Mouse (Mus musculus) forebrain, embryonic 16.5 days (tissue): ENCODE data around the gene Med26. TPM values are rescaled to one million over a fixed set of nuclear protein-coding genes. Genes with fewer than 3 reads are reported as not detected.

ENCODE experiments used
- ATAC-seq: fragments of 200-750 bp; cut with Nextera tagmentation; 2 replicates; pipeline ENCODE4 v1.8.0; 2017; ENCODE audit warnings: mild to moderate bottlenecking, moderate library complexity
- H3K27ac ChIP-seq: fragments of 300-500 bp; sonication (generic); 2 replicates; pipeline ENCODE4 v1.5.1; 2014; ENCODE audit warnings: low read length, control low read depth
- H3K27me3 ChIP-seq: fragments of 300-500 bp; sonication (generic); replicated peaks from 2 replicates; pipeline ENCODE4 v1.6.1; 2014; ENCODE audit warnings: low read length; ENCODE audit not compliant: control insufficient read depth, insufficient read depth
- H3K36me3 ChIP-seq: fragments of 300-500 bp; sonication (generic); 2 replicates; pipeline ENCODE4 v1.6.1; 2014; ENCODE audit not compliant: control insufficient read depth, insufficient read depth
- H3K4me1 ChIP-seq: fragments of 300-500 bp; sonication (generic); replicated peaks from 2 replicates; pipeline ENCODE4 v1.6.1; 2014; ENCODE audit warnings: low read length; ENCODE audit not compliant: control insufficient read depth, insufficient read depth
- H3K4me2 ChIP-seq: fragments of 300-500 bp; sonication (generic); 2 replicates; pipeline ENCODE4 v1.6.1; 2014; ENCODE audit warnings: mild to moderate bottlenecking, low read length, control low read depth
- H3K4me3 ChIP-seq: fragments of 300-500 bp; sonication (generic); replicated peaks from 2 replicates; pipeline ENCODE4 v1.5.1; 2014; ENCODE audit warnings: mild to moderate bottlenecking, low read length, control low read depth
- H3K9ac ChIP-seq: fragments of 300-500 bp; sonication (generic); replicated peaks from 2 replicates; pipeline ENCODE4 v1.6.1; 2014; ENCODE audit warnings: low read depth, low read length, control low read depth
- H3K9me3 ChIP-seq: fragments of 300-500 bp; sonication (generic); 2 replicates; pipeline ENCODE4 v1.6.1; 2016; ENCODE audit warnings: low read length; ENCODE audit not compliant: control insufficient read depth
- WGBS: fragments of 180-500 bp; shearing (Covaris S2); extraction: QIAGEN DNeasy Blood & Tissue Kit; methylation state at CpG from one replicate; pipeline ENCODE4 v1.1.7; 2014; 5-methylcytosine and 5-hydroxymethylcytosine counted together
- polyA plus RNA-seq: library from polyadenylated mRNA; unstranded; fragments of >200 nt; fragmentation: Nextera tagmentation; extraction: Ambion mirVana; gene quantifications from 2 replicates; pipeline ENCODE4 v1.2.1, GENCODE M21; 2015

Gene Med26
- polyA plus RNA-seq, 1 experiment from 2014 or later, result 21.6 TPM

- no peak overlapping the region for H3K9ac ChIP-seq
- H3K4me1 ChIP-seq, result peaks cover 13% of the 10 kb centered on the region
- no peak overlapping the region for H3K4me3 ChIP-seq
- H3K36me3 ChIP-seq, result no peaks in the 10 kb centered on the region
- 79% methylated on average over 3 of the region's 3 CpGs for WGBS
- ATAC-seq, result no peak
- no peaks in the 10 kb centered on the region for H3K9me3 ChIP-seq
- no peak overlapping the region for H3K27ac ChIP-seq
- H3K27me3 ChIP-seq, result no peaks in the 10 kb centered on the region
- H3K4me2 ChIP-seq, result no peak overlapping the region
Measured at GRCm38 (mm10) chr8:72577266-72577665, 29.2 kb upstream of the Med26 start.

- no peak for ATAC-seq
Measured at GRCm38 (mm10) chr8:72575915-72576314, 27.8 kb upstream of the Med26 start.

GRCm38 (mm10) chr8:72573450-72573849 lies 25.4 kb upstream of the Med26 start:
- peaks cover 3% of the 10 kb centered on the region; the same call in 1 of the 2 replicates for H3K36me3 ChIP-seq
- H3K27me3 ChIP-seq, result no peaks in the 10 kb centered on the region
- no peak overlapping the region for H3K27ac ChIP-seq
- H3K4me3 ChIP-seq, result no peak overlapping the region
- no peaks in the 10 kb centered on the region for H3K9me3 ChIP-seq
- no peak overlapping the region for H3K4me2 ChIP-seq
- no peak for ATAC-seq
- peaks cover 27% of the 10 kb centered on the region for H3K4me1 ChIP-seq
- 78% methylated on average over 6 of the region's 6 CpGs for WGBS
- no peak overlapping the region for H3K9ac ChIP-seq

More at GRCm38 (mm10) chr8:72575915-72576314, 27.8 kb upstream of the Med26 start:
- no peaks in the 10 kb centered on the region for H3K27me3 ChIP-seq
- H3K9ac ChIP-seq, result no peak overlapping the region
- H3K4me3 ChIP-seq, result no peak overlapping the region
- 97% methylated on average over 6 of the region's 6 CpGs for WGBS
- peaks cover 17% of the 10 kb centered on the region for H3K4me1 ChIP-seq
- H3K36me3 ChIP-seq, result no peaks in the 10 kb centered on the region
- H3K9me3 ChIP-seq, result no peaks in the 10 kb centered on the region
- H3K4me2 ChIP-seq, result no peak overlapping the region
- no peak overlapping the region for H3K27ac ChIP-seq

DNA sequence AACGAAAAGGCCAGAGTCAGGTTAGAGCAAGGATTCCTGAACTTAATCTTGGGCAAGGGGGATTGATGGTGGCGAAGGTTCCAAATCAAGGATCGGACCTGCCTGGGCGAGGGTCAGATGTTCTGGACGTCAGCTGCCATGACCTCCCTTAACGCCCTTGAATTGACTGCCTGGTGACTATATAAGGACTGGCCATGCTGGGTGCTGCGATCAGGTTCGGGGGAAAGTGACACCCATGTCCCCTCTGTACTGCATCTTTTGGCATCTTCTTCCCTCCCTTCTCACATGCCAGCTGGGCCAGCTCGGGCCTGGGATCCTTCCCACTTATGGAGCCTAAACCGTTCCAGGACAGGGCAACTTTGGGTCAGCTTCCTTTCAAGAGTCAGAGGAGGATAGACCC lies 24.4 kb upstream of the Med26 start:
- WGBS, result 5% methylated on average over 10 of the region's 10 CpGs
- no peaks in the 10 kb centered on the region for H3K27me3 ChIP-seq
- H3K36me3 ChIP-seq, result peaks cover 13% of the 10 kb centered on the region
- no peak for ATAC-seq
- no peaks in the 10 kb centered on the region for H3K9me3 ChIP-seq
- peak overlapping the region; percentile 76 for H3K4me2 ChIP-seq
- no peak overlapping the region for H3K27ac ChIP-seq
- peak overlapping the region; percentile 63 for H3K4me3 ChIP-seq
- peaks cover 27% of the 10 kb centered on the region for H3K4me1 ChIP-seq
- peak overlapping the region; percentile 65 for H3K9ac ChIP-seq

GRCm38 (mm10) chr8:72571611-72572473 lies 23.8 kb upstream of the Med26 start, which contains the start of gene Tmem38a:
TSS of gene Tmem38a (plus strand) at chr8:72572055.
- peaks cover 27% of the 10 kb centered on the region for H3K4me1 ChIP-seq
- ATAC-seq, result peak; percentile 21
- H3K27me3 ChIP-seq, result no peaks in the 10 kb centered on the region
- peak within 1 kb of the TSS; percentile 84 for H3K27ac ChIP-seq
- peak within 1 kb of the TSS; percentile 65 for H3K9ac ChIP-seq
- under 1% methylated on average over 44 of the region's 45 CpGs for WGBS
- H3K4me3 ChIP-seq, result peak within 1 kb of the TSS; percentile 63
- no peaks in the 10 kb centered on the region for H3K9me3 ChIP-seq
- peaks cover 20% of the 10 kb centered on the region for H3K36me3 ChIP-seq
- peak within 1 kb of the TSS; percentile 76 for H3K4me2 ChIP-seq

DNA sequence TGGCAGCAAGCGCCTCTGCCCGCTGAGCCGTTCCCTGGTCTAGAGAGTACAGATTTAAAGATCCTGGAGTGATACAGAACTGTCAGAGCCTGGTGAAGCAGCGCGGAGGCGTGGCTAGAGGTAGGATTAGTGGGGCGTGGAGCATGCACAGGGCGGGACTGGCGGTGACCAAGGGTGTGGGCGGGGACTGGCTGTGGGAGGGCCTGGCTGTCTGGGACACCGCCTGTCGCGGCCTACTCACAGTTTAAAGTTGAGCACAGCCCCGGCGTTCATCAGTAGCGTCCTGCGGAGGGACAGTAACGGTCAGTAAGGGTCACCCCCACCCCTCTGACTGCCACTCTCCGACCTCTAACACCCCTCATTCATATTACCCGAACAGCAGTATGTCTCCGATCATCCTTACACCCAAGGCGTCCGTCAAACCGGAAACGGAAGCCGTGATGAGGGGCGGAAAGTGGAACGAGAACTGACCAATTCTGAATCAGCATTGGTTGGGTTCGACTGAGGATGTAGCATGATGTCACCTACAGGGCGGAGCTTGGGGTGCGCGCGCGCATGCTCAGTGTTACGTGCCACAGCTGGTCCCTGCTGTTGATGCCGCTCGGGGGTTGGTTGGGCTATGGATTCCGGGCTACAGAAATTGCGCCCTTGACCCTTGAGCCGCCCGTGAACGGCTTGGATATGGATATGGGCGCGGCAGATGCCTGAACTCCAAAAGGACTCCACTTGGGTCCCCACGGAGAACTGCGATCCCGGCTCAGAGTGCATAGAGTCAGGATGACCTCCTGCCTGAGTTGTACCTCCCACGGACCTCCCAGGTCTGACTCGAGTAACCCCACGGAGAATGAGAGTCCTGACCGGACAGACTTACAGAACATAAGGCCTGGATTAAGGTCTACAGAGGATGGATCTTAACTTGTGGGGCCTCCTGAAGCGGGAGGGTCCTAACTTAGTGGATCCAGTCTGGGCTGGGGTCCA lies 22.9 kb upstream of the Med26 start, which contains the start of gene Smim7:
Gene Smim7 (minus strand): TSS at position 456 of the 978 bp plus-strand sequence.
- Histone ChIP-seq H3K9me3 (no peaks in the 10 kb centered on the region), H3K36me3 (peaks cover 27% of the 10 kb centered on the region), H3K9ac (peak within 1 kb of the TSS; percentile 74), H3K4me1 (peaks cover 27% of the 10 kb centered on the region), H3K27ac (peak within 1 kb of the TSS; percentile 84), H3K4me2 (peak within 1 kb of the TSS; percentile 76), H3K27me3 (no peaks in the 10 kb centered on the region), H3K4me3 (peak within 1 kb of the TSS; percentile 63)
- ATAC-seq, result peak; percentile 97
- under 1% methylated on average over 52 of the region's 52 CpGs for WGBS

- no peak overlapping the region for H3K9ac ChIP-seq
Measured at GRCm38 (mm10) chr8:72565970-72566369, 17.9 kb upstream of the Med26 start.

DNA sequence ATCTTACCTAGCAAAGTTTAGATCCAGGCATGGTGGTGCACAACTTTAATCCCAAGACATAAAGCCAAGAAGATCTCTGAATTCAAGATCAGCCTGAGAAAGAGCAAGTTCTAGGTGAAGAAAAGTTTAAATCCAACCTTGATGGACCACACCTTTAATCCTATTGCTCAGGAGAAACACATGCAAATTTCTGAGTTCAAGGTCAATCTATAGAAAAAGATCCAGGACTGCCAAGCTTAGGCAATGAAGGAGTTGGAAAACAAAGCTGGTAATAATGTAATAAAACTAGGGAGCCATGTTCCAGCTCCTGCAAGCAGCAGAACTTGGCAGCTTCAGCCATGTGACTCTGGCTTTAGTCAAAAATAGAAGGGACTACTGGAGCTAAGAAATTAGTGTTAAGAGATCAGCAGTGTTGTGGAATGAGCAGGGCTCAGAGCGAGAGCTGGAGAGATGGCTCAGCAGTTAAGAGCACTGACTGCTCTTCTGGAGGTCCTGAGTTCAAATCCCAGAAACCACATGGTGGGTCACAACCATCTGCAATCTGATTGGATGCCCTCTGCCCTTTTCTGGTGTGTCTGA lies 13.1 kb upstream of the Med26 start:
- ATAC-seq, result no peak

More at GRCm38 (mm10) chr8:72565970-72566369, 17.9 kb upstream of the Med26 start:
- H3K27ac ChIP-seq, result no peak overlapping the region
- H3K36me3 ChIP-seq, result peaks cover 43% of the 10 kb centered on the region
- H3K27me3 ChIP-seq, result no peaks in the 10 kb centered on the region
- no peak overlapping the region for H3K4me2 ChIP-seq
- no peaks in the 10 kb centered on the region for H3K9me3 ChIP-seq
- no peak for ATAC-seq
- H3K4me3 ChIP-seq, result no peak overlapping the region
- peaks cover 10% of the 10 kb centered on the region for H3K4me1 ChIP-seq
- 92% methylated on average over 2 of the region's 2 CpGs for WGBS

More for the DNA sequence above, 13.1 kb upstream of the Med26 start:
- H3K27me3 ChIP-seq, result no peaks in the 10 kb centered on the region
- H3K9me3 ChIP-seq, result no peaks in the 10 kb centered on the region
- no peak overlapping the region for H3K27ac ChIP-seq
- H3K4me2 ChIP-seq, result no peak overlapping the region
- H3K4me3 ChIP-seq, result no peak overlapping the region
- 89% methylated on average over 1 of the region's 1 CpGs for WGBS
- peaks cover 21% of the 10 kb centered on the region for H3K36me3 ChIP-seq
- H3K4me1 ChIP-seq, result no peaks in the 10 kb centered on the region
- H3K9ac ChIP-seq, result no peak overlapping the region
